Mouse (Mus musculus) adrenal gland, postnatal 4 days (tissue): ENCODE measurements around the gene C530008M17Rik. TPM values are rescaled to one million over a fixed set of nuclear protein-coding genes. Genes with fewer than 3 reads are reported as not detected.
A peak's percentile ranks its signal among the peaks of the same experiment; 100 is the strongest.

Experiments used
- DNase-seq, 2 experiments: peaks; one replicate each; pipeline ENCODE4 v3.0.0; 2021 to 2022; ENCODE audit warnings: low spot score in 2 of 2, mixed read lengths in 2 of 2
- total RNA-seq, 2 experiments: library from RNA; stranded (reverse); gene quantifications; 2 replicates each; pipeline ENCODE4 v1.2.3; 2021

C530008M17Rik gene
- total RNA-seq, 2 experiments from 2014 or later = 15.4 to 24.6 TPM

GRCm38 (mm10) chr5:76701127-76701853 lies 45.0 kb downstream of the C530008M17Rik start:
- no peak for DNase-seq

GRCm38 (mm10) chr5:76702104-76702503 lies 45.8 kb downstream of the C530008M17Rik start:
- DNase-seq = no peak

GRCm38 (mm10) chr5:76702646-76703045 lies 46.3 kb downstream of the C530008M17Rik start:
- no peak for DNase-seq

- no peak for DNase-seq
Observed at GRCm38 (mm10) chr5:76705307-76706173, 49.2 kb downstream of the C530008M17Rik start.

GRCm38 (mm10) chr5:76707072-76707471 lies 50.8 kb downstream of the C530008M17Rik start:
- no peak for DNase-seq

GRCm38 (mm10) chr5:76708004-76708403 lies 51.7 kb downstream of the C530008M17Rik start:
- DNase-seq = peak in 1 of 2 experiments; percentile 11

- no peak for DNase-seq
Observed at GRCm38 (mm10) chr5:76713743-76714142, 57.4 kb downstream of the C530008M17Rik start.

- no peak for DNase-seq
Observed at GRCm38 (mm10) chr5:76719954-76720353, 63.6 kb downstream of the C530008M17Rik start.

GRCm38 (mm10) chr5:76724878-76725277 lies 68.6 kb downstream of the C530008M17Rik start:
- DNase-seq = no peak

- DNase-seq = no peak
Observed at GRCm38 (mm10) chr5:76726518-76727103, 70.3 kb downstream of the C530008M17Rik start.

GRCm38 (mm10) chr5:76733055-76733641 lies 76.8 kb downstream of the C530008M17Rik start:
- DNase-seq = no peak

- no peak for DNase-seq
Observed at GRCm38 (mm10) chr5:76741463-76741862, 85.2 kb downstream of the C530008M17Rik start.

- DNase-seq = no peak
Observed at GRCm38 (mm10) chr5:76742076-76742475, 85.8 kb downstream of the C530008M17Rik start.

- no peak for DNase-seq
Observed at GRCm38 (mm10) chr5:76744737-76745209, 88.5 kb downstream of the C530008M17Rik start.

- DNase-seq = no peak
Observed at GRCm38 (mm10) chr5:76747851-76748250, 91.5 kb downstream of the C530008M17Rik start.

GRCm38 (mm10) chr5:76752351-76752750 lies 96.0 kb downstream of the C530008M17Rik start:
- DNase-seq = no peak

GRCm38 (mm10) chr5:76760349-76760748 lies 104.0 kb downstream of the C530008M17Rik start:
- DNase-seq = no peak

- no peak for DNase-seq
Observed at GRCm38 (mm10) chr5:76762030-76762698, 105.9 kb downstream of the C530008M17Rik start.

- no peak for DNase-seq
Observed at GRCm38 (mm10) chr5:76763148-76763701, 106.9 kb downstream of the C530008M17Rik start.

- no peak for DNase-seq
Observed at GRCm38 (mm10) chr5:76763731-76764130, 107.4 kb downstream of the C530008M17Rik start.
